Mouse (Mus musculus): Measurements from ENCODE around the gene Id3. TPM values are rescaled to one million over a fixed set of nuclear protein-coding genes. Genes with fewer than 3 reads are reported as not detected.
A peak's percentile ranks its signal among the peaks of the same experiment; 100 is the strongest.

Id3 gene
- polyA plus RNA-seq (2012; fragmentation: generic; extraction: Trizol) = 780 TPM
- long read RNA-seq, experiment 1, transcript Id3-203 (2 exons, 738 nt) = minor isoform, 8 of 522 reads
- long read RNA-seq, experiment 1, transcript Id3-201 (3 exons, 1,278 nt) = major isoform, 496 of 522 reads
- long read RNA-seq, experiment 1, partial matches to known transcripts = 3 of 522 reads
- long read RNA-seq, experiment 1, other reads (novel, unspliced or antisense) = 15 of 522 reads
- long read RNA-seq, experiment 2, transcript Id3-201 (3 exons, 1,278 nt) = major isoform, 307 of 326 reads
- long read RNA-seq, experiment 2, partial matches to known transcripts = 0 of 326 reads
- long read RNA-seq, experiment 2, other reads (novel, unspliced or antisense) = 15 of 326 reads

GRCm38 (mm10) chr4:136143193-136143976 lies at the start of gene Id3:
Gene Id3 (plus strand): TSS chr4:136143497.
- TF ChIP-seq MAX (IDR thresholded peaks at IDR 0.05) (peak; percentile 57), FOSL1 (IDR thresholded peaks at IDR 0.05; ENCODE audit: insufficient read depth, low read length, poor library complexity, severe bottlenecking) (no peak), MYOD1 (IDR thresholded peaks at IDR 0.05; ENCODE audit: control insufficient read depth, insufficient read length, low read depth) (no peak)

DNA sequence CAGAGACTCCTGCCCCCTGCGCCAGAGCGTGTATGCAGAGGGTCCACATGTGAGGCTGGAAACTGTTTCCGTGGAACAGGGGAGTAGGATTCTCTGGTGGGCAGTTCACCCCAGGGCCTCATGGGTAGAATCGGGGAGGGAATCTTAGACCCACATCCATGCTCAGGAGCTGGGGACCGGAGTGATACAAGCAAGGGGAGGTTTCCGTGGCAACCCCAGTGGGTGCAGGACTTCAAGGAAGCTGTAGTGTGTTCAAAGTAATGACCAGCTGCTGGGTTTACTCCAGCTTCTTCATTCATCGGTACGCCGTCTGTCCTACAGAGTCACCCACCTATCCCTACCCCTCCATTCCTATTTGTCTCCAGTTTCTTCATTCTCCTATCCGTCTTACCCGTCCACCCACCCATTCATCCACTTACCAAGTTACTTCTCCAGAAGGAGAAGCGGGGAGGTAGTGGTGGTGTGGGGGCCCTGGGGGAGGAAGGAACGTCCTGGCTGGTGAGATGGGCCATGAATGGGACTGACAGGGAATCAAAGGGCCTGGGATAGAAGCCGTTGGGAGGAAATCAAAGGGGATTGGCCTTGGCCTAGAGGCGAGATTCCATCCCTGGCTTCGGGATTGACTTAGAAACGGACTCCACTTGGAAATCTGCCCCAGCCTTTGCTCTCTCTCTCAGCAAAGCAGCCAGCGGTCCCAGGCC lies 48.6 kb upstream of the Id3 start:
- Histone ChIP-seq H3K36me3 (ENCODE audit: control insufficient read depth, insufficient read depth) (no peaks in the 10 kb centered on the region), H3K79me2 (ENCODE audit: control insufficient read depth, insufficient read depth) (no peaks in the 10 kb centered on the region), H3K4me3 (ENCODE audit: insufficient read depth, poor library complexity, severe bottlenecking) (no peak overlapping the region), H3K27me3 (ENCODE audit: control insufficient read depth, insufficient read depth, insufficient read length) (no peaks in the 10 kb centered on the region), H3K79me3 (ENCODE audit: low read depth) (no peaks in the 10 kb centered on the region), H3ac (ENCODE audit: control insufficient read depth, insufficient read length, low read depth) (no peak overlapping the region)
- TF ChIP-seq CEBPB (IDR thresholded peaks at IDR 0.05; ENCODE audit: low read depth) = no peak
- no peak for TF ChIP-seq MAX (IDR thresholded peaks at IDR 0.05)
- TF ChIP-seq MYOG (IDR thresholded peaks at IDR 0.05; ENCODE audit: control insufficient read depth, extremely low read depth, insufficient read length) = no peak
- TF ChIP-seq MYOD1 (IDR thresholded peaks at IDR 0.05; ENCODE audit: control insufficient read depth, insufficient read length, low read depth) = no peak
- no peak for TF ChIP-seq CTCF (IDR thresholded peaks at IDR 0.05; ENCODE audit: control insufficient read depth, insufficient read depth, insufficient read length)
- TF ChIP-seq USF1 (IDR thresholded peaks at IDR 0.05; ENCODE audit: low read depth) = no peak
- TF ChIP-seq FOSL1 (IDR thresholded peaks at IDR 0.05; ENCODE audit: insufficient read depth, low read length, poor library complexity, severe bottlenecking) = no peak

More at GRCm38 (mm10) chr4:136143193-136143976, at the start of gene Id3:
- Histone ChIP-seq H3K4me3 (ENCODE audit: insufficient read depth, poor library complexity, severe bottlenecking) (peak within 1 kb of the TSS; percentile 97), H3K79me3 (ENCODE audit: low read depth) (peaks cover 25% of the 10 kb centered on the region), H3ac (ENCODE audit: control insufficient read depth, insufficient read length, low read depth) (peak within 1 kb of the TSS; percentile 89), H3K79me2 (ENCODE audit: control insufficient read depth, insufficient read depth) (peaks cover 40% of the 10 kb centered on the region), H3K36me3 (ENCODE audit: control insufficient read depth, insufficient read depth) (peaks cover 19% of the 10 kb centered on the region), H3K27me3 (ENCODE audit: control insufficient read depth, insufficient read depth, insufficient read length) (no peaks in the 10 kb centered on the region)

GRCm38 (mm10) chr4:136095490-136096105 lies 47.7 kb upstream of the Id3 start:
- Histone ChIP-seq H3ac (ENCODE audit: control insufficient read depth, insufficient read length, low read depth) (no peak overlapping the region), H3K79me2 (ENCODE audit: control insufficient read depth, insufficient read depth) (no peaks in the 10 kb centered on the region), H3K36me3 (ENCODE audit: control insufficient read depth, insufficient read depth) (no peaks in the 10 kb centered on the region), H3K79me3 (ENCODE audit: low read depth) (no peaks in the 10 kb centered on the region), H3K27me3 (ENCODE audit: control insufficient read depth, insufficient read depth, insufficient read length) (no peaks in the 10 kb centered on the region), H3K4me3 (ENCODE audit: insufficient read depth, poor library complexity, severe bottlenecking) (no peak overlapping the region)
- TF ChIP-seq MYOG (IDR thresholded peaks at IDR 0.05; ENCODE audit: control insufficient read depth, extremely low read depth, insufficient read length) (no peak), CTCF (IDR thresholded peaks at IDR 0.05; ENCODE audit: control insufficient read depth, insufficient read depth, insufficient read length) (no peak)

DNA sequence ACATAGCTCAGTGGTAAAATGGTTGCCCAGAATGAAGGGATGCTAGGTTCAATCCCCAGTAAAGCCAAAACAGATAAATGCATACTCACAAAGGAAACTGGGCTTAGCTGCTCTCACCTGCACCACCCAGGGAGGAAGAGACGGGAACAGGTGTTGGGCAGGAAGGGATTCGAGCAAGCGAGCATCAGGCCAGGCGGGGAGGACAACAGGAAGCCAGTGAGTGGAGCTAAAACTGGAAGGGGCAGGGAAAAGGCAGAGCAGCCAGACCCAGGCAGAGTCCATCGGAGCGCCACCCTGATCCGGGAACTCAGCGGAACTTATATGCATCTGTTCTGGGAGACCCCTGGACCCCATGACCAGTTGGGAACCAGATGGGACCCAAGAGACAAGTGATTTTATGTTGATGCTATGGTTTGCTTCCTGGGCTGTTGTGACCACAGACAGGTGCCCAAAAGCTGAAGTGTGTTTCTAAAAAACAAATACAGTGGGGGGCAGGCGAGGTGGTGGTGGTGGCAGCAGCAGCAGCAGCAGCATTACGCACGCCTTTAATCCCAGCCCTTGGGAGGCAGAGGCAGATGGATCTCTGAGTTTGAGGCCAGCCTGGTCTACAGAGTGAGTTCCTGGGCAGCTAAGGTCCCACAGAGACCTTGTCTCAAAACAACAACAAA lies 46.7 kb upstream of the Id3 start:
- H3K79me3 ChIP-seq (ENCODE audit: low read depth) = no peaks in the 10 kb centered on the region
- H3ac ChIP-seq (ENCODE audit: control insufficient read depth, insufficient read length, low read depth) = no peak overlapping the region
- no peaks in the 10 kb centered on the region for H3K36me3 ChIP-seq (ENCODE audit: control insufficient read depth, insufficient read depth)
- no peak for TF ChIP-seq USF1 (IDR thresholded peaks at IDR 0.05; ENCODE audit: low read depth)
- no peak for TF ChIP-seq MAX (IDR thresholded peaks at IDR 0.05)
- no peak for TF ChIP-seq MYOG (IDR thresholded peaks at IDR 0.05; ENCODE audit: control insufficient read depth, extremely low read depth, insufficient read length)
- TF ChIP-seq CTCF (IDR thresholded peaks at IDR 0.05; ENCODE audit: control insufficient read depth, insufficient read depth, insufficient read length) = no peak
- no peak for TF ChIP-seq CEBPB (IDR thresholded peaks at IDR 0.05; ENCODE audit: low read depth)
- TF ChIP-seq FOSL1 (IDR thresholded peaks at IDR 0.05; ENCODE audit: insufficient read depth, low read length, poor library complexity, severe bottlenecking) = no peak
- no peak for TF ChIP-seq MYOD1 (IDR thresholded peaks at IDR 0.05; ENCODE audit: control insufficient read depth, insufficient read length, low read depth)
- no peak overlapping the region for H3K4me3 ChIP-seq (ENCODE audit: insufficient read depth, poor library complexity, severe bottlenecking)
- H3K79me2 ChIP-seq (ENCODE audit: control insufficient read depth, insufficient read depth) = no peaks in the 10 kb centered on the region
- no peaks in the 10 kb centered on the region for H3K27me3 ChIP-seq (ENCODE audit: control insufficient read depth, insufficient read depth, insufficient read length)

DNA sequence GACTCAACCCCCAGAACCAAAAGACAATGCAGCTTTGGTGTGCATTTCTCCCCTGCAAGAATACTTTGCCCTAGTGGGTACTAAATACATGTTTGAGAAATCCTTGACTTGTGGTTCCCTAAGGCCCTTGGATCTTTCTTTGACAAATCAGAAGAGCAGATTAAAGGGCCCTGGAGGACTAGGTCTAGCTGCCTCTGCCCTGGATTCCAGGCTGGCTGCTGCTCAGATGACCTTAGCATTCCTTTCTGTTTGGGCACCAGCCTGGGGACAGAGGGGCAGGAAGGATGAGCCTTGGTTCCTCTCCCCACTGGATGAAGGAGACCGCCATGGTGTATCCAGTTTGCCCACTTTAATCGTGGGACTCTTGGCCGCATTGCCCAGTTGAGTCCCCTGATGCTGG lies 44.9 kb upstream of the Id3 start:
- Histone ChIP-seq H3K4me3 (ENCODE audit: insufficient read depth, poor library complexity, severe bottlenecking) (no peak overlapping the region), H3K79me3 (ENCODE audit: low read depth) (no peaks in the 10 kb centered on the region), H3K36me3 (ENCODE audit: control insufficient read depth, insufficient read depth) (no peaks in the 10 kb centered on the region), H3K27me3 (ENCODE audit: control insufficient read depth, insufficient read depth, insufficient read length) (no peaks in the 10 kb centered on the region), H3K79me2 (ENCODE audit: control insufficient read depth, insufficient read depth) (no peaks in the 10 kb centered on the region), H3ac (ENCODE audit: control insufficient read depth, insufficient read length, low read depth) (no peak overlapping the region)
- no peak for TF ChIP-seq MYOD1 (IDR thresholded peaks at IDR 0.05; ENCODE audit: control insufficient read depth, insufficient read length, low read depth)
- TF ChIP-seq CTCF (IDR thresholded peaks at IDR 0.05; ENCODE audit: control insufficient read depth, insufficient read depth, insufficient read length) = no peak
- no peak for TF ChIP-seq MAX (IDR thresholded peaks at IDR 0.05)
- no peak for TF ChIP-seq CEBPB (IDR thresholded peaks at IDR 0.05; ENCODE audit: low read depth)
- no peak for TF ChIP-seq MYOG (IDR thresholded peaks at IDR 0.05; ENCODE audit: control insufficient read depth, extremely low read depth, insufficient read length)
- TF ChIP-seq FOSL1 (IDR thresholded peaks at IDR 0.05; ENCODE audit: insufficient read depth, low read length, poor library complexity, severe bottlenecking) = no peak
- TF ChIP-seq USF1 (IDR thresholded peaks at IDR 0.05; ENCODE audit: low read depth) = no peak
